Mouse (Mus musculus): Measurements from ENCODE around the gene Sult1b1.
"Not testable (repeated sequence)": the region's sequence is repeated elsewhere in the genome, so short reads cannot be mapped to it uniquely, and the experiment has no call there.

The Sult1b1 gene

GRCm38 (mm10) chr5:87538111-87538510 is at the start of gene Sult1b1:
TSS of gene Sult1b1 (minus strand) at chr5:87538195.
- DNase-seq (ENCODE audit: low spot score): no peak

GRCm38 (mm10) chr5:87580389-87580788 is 42.4 kb upstream of the Sult1b1 start:
- DNase-seq (ENCODE audit: low spot score): no peak

DNA sequence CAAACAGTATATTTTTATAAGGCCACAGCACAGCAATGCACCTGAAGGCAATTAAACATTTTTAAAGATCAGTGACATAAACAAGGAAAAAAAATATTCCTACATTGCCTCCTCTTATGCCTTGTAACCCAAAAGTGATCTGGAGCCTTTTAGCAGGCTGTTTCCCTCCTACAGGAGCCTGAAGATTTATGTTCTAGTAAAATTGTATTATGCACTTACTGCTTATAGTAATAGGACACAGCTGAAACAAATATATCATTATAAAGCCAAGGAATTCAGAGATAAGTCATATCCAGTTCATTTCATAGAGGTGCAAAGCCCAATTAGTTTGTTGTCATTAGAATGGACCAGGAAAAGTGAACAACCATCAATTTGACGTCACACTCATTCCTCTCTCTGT is 36.2 kb upstream of the Sult1b1 start:
- no peak for DNase-seq (ENCODE audit: low spot score)

DNA sequence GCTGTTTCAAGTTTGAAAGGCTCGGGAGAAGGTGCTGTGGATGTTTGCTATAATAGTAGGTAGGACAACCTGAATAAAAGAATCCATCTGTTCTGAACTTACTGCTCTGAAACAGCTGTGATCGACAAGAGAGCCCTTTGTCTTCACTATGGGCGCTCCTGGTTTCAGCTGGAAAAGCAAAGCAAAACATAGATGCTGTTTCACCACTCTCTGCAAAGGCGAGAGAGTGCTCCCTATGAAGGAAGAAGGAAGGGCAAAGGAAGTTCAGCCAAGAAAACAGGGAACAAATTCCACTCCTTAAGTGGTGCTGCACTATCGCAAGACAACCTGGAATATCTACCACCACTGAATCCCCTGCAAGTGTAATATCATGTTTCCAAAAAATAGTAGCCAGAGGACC is 35.5 kb upstream of the Sult1b1 start:
- DNase-seq (ENCODE audit: low spot score): no peak

- DNase-seq (ENCODE audit: low spot score): no peak
These were observed 34.8 kb upstream of the Sult1b1 start for GRCm38 (mm10) chr5:87572781-87573180.

- DNase-seq (ENCODE audit: low spot score): no peak
These were observed 30.9 kb upstream of the Sult1b1 start, which contains the start of gene Sult1d1 for GRCm38 (mm10) chr5:87568845-87569244. TSS of gene Sult1d1 (minus strand) at chr5:87569027.

DNA sequence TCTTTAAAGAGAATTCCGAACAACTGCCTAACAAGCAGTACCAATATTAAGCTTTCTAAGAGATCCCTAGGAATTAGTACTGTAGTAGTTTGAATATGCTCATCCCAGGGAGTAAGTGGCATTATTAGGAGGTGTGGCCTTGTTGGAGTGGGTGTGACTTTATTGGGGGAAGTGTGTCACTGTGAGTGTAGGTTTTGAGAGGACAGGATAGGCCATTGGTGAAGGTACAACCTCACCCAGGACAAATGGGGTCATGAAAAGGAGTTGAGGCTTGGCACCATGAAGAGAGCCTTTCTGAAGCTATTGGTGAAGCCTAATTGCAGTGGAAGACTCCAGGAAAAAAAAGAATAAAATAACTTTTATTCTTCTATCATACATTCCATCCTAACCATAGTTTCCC is 29.3 kb upstream of the Sult1b1 start:
- no peak for DNase-seq (ENCODE audit: low spot score)

GRCm38 (mm10) chr5:87562966-87563365 is 25.0 kb upstream of the Sult1b1 start:
- DNase-seq (ENCODE audit: low spot score): no peak

- DNase-seq (ENCODE audit: low spot score): no peak
These were observed 24.5 kb upstream of the Sult1b1 start for GRCm38 (mm10) chr5:87562526-87562925.

DNA sequence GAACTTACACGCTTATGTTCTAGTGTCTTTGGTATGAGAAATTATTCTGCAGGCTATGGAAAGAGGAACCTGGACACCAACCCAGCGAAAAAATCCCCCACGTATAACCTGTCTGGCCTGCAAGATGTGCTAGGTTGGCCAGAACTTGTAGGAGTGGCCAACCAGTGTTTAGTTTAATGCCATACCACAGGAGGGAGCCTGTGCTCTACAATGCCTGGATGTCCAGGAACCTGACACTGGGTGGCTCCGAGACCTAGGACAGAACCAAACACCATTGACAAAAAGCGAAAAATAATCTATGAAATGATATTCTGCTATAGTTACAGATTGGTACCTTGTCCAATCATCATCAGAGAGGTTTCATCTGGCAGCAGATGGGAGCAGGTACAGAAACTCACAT is 22.1 kb upstream of the Sult1b1 start:
- DNase-seq (ENCODE audit: low spot score): no peak

GRCm38 (mm10) chr5:87550935-87551334 is 12.9 kb upstream of the Sult1b1 start:
- DNase-seq (ENCODE audit: low spot score): no peak

DNA sequence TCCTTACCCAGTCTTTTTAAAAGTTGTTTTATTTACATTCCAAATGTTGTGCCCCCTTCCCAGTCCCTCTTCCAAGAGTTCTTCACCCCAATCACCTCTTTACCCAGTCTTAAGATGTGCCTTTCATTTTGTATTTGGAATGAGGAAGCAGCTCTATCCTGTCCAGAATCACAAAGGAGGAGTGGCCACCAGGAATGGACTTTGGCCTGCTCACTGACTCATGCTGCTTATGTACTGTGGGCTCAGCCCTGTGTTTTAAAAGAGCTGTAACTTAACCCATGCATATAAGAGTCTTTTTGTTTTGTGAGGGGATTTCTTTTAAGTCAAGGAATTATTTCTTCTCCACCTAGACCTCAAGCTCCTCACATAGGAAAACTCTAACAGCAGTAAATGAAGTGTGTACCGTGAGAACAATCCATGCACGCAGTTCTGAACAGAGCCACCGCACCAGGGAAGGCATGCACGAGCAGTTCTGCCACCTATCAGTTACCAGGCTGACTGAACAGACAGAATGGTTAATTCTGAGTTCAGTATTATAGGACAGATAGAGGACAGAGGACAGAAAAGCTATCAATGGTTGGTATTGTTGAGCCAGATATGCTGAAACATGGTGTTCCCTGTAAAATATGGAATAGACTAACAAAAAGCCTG is 1.9 kb downstream of the Sult1b1 start:
- DNase-seq (ENCODE audit: low spot score): no peak

- DNase-seq (ENCODE audit: low spot score): no peak
These were observed 5.7 kb downstream of the Sult1b1 start for GRCm38 (mm10) chr5:87532288-87532687.

DNA sequence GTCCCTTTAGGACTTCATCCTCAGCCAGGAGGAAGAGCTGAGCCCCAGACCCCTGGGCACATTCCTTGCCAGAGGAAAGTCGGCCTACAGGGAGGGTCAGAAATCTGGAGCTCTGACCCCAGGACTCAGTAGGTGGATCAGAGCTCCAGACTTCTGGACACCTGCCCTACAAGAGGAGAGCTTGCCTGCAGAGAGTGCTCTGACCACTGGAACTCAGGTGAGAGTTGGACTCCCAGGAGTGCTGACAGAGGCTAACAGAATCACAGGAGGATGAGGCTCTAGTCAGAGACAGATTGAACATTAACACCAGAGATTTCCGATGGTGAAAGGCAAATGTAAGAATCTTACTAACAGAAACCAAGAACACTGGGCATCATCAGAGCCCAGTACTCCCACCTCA is 14.4 kb downstream of the Sult1b1 start:
- DNase-seq (ENCODE audit: low spot score): not testable (repeated sequence)

GRCm38 (mm10) chr5:87505776-87506458 is 32.1 kb downstream of the Sult1b1 start:
- no peak for DNase-seq (ENCODE audit: low spot score)

DNA sequence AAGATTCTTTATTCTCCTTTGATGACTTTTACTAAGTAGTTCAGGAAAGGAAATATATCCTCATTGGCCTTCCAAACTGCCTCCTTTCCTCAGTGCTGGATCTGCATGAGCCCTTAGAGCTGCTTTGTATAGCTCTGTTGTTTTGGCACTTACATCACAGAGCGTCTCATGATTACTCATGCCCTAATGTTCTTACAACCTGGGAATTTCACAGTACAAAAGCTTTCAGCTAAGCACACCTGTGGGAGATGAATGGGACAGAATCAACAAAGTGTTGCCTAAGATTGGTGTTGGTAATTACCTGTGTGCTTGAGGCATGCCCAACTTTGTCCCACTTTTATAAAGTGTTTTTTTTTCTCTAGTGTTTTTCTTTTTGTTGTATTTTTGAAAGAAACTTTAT is 35.3 kb downstream of the Sult1b1 start:
- no peak for DNase-seq (ENCODE audit: low spot score)

DNA sequence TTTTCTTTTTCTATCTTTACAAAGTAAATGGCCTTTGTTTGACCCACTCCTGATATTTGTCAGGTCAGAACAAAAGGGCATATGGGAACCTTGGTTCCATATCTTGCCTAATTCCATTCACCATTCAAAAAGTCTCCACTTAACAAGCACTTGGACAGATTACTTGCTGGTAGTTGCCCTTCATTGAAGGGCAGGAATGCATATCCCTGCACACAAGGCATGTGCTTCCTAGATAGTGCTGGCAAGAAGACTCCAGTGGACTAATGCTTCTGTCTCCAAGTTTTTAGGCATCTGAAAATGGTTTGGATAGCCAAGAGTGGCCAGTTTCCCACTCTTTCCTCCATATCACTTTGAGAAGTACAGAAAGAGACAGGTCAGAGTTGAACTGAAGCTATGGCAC is 38.7 kb downstream of the Sult1b1 start:
- DNase-seq (ENCODE audit: low spot score): no peak

DNA sequence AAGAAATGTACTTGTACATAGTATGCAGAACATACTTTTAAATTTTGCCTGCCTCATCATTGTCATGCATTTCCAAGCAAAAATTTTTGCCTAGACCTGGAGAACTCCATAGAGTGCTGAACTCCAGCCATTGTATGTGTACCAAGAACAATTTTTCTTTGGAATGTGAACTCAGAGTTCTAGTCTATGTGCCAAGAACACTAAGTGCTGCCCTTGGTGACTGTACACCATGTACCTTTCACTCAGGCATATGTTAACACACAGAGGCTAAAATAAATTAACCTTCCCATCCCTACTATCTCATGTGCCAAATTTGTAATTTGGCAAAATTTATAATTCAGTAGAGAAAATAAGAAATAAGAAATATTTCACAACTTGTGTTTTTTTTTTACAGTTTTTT is 39.1 kb downstream of the Sult1b1 start:
- no peak for DNase-seq (ENCODE audit: low spot score)

DNA sequence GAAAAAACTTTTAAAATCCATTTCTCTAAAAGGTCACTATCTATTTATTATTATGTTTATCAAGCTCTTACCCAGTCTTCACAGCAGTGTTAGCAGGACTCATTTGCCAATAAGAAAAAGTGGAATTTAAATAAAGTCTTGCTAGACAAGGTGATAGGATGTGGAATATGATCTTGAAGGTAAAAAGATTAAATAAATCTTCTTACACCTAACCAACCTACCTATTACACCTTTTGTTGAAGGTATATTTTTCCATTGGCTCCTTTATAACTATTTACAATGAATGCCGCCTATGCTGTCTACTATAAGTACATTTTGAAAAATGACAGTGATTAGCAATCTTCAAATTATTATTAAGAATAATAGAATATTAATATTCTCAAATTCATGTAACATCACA is 47.2 kb downstream of the Sult1b1 start, which contains the start of gene Ugt2a1:
Gene Ugt2a1, minus strand, starts transcription at position 101 of the 400 bp plus-strand sequence.
- DNase-seq (ENCODE audit: low spot score): no peak

- DNase-seq (ENCODE audit: low spot score): not testable (repeated sequence)
These were observed 51.3 kb downstream of the Sult1b1 start, which contains the start of gene Gm43638 for GRCm38 (mm10) chr5:87486706-87487105. TSS of gene Gm43638 (minus strand) at chr5:87486806.

DNA sequence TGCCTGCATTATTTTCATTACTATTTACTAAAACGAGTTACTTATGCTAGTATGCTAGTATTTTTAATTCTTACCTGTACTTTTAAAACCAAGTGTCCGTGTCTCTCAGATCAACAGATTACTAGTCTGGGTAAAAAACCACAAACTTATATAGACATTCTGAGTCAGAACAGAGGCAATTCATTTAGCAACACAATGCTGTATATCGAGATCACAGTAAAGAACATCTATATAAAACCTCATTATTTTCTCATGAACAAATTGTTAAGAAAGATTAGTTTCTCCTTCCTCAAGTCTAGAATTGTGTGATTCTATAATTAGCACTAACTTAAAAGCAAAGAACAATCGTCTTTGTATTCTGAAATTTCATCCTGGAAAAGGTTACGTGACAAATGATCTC is 55.8 kb downstream of the Sult1b1 start, which contains the start of gene Ugt2a2:
Gene Ugt2a2, minus strand, starts transcription at position 101 of the 400 bp plus-strand sequence.
- no peak for DNase-seq (ENCODE audit: low spot score)
